Mouse (Mus musculus): ENCODE results near the gene Acsl1.

Gene Acsl1

GRCm38 (mm10) chr8:46470792-46471781, at the start of gene Acsl1:
Acsl1 (plus strand) TSS chr8:46471037.
- peak; percentile 99 for DNase-seq

GRCm38 (mm10) chr8:46421515-46421914, 49.3 kb upstream of the Acsl1 start:
- DNase-seq, result no peak

GRCm38 (mm10) chr8:46427940-46428339, 42.9 kb upstream of the Acsl1 start:
- DNase-seq, result no peak

GRCm38 (mm10) chr8:46429871-46430270, 41.0 kb upstream of the Acsl1 start:
- DNase-seq, result no peak

- no peak for DNase-seq
Observed at GRCm38 (mm10) chr8:46431921-46432320, 38.9 kb upstream of the Acsl1 start.

GRCm38 (mm10) chr8:46432581-46432980, 38.3 kb upstream of the Acsl1 start:
- no peak for DNase-seq

GRCm38 (mm10) chr8:46433656-46434055, 37.2 kb upstream of the Acsl1 start:
- no peak for DNase-seq

GRCm38 (mm10) chr8:46438491-46438890, 32.3 kb upstream of the Acsl1 start:
- DNase-seq, result peak; percentile 81

- peak; percentile 19 for DNase-seq
Observed at GRCm38 (mm10) chr8:46445964-46446915, 24.6 kb upstream of the Acsl1 start.

GRCm38 (mm10) chr8:46447334-46447733, 23.5 kb upstream of the Acsl1 start:
- peak; percentile 91 for DNase-seq

- DNase-seq, result peak; percentile 53
Observed at GRCm38 (mm10) chr8:46448606-46449005, 22.2 kb upstream of the Acsl1 start.

GRCm38 (mm10) chr8:46449063-46449462, 21.8 kb upstream of the Acsl1 start:
- DNase-seq, result no peak

- no peak for DNase-seq
Observed at GRCm38 (mm10) chr8:46449723-46450251, 21.1 kb upstream of the Acsl1 start.

GRCm38 (mm10) chr8:46458215-46458811, 12.5 kb upstream of the Acsl1 start:
- DNase-seq, result no peak

- no peak for DNase-seq
Observed at GRCm38 (mm10) chr8:46468400-46468799, 2.4 kb upstream of the Acsl1 start.

- no peak for DNase-seq
Observed at GRCm38 (mm10) chr8:46469071-46469769, 1.6 kb upstream of the Acsl1 start.

GRCm38 (mm10) chr8:46470091-46470791, 596 bp upstream of the Acsl1 start:
- no peak for DNase-seq

GRCm38 (mm10) chr8:46471926-46472485, 1.2 kb downstream of the Acsl1 start:
- no peak for DNase-seq

GRCm38 (mm10) chr8:46474120-46474519, 3.3 kb downstream of the Acsl1 start:
- DNase-seq, result no peak

- no peak for DNase-seq
Observed at GRCm38 (mm10) chr8:46474634-46475033, 3.8 kb downstream of the Acsl1 start.

- DNase-seq, result no peak
Observed at GRCm38 (mm10) chr8:46475404-46475803, 4.6 kb downstream of the Acsl1 start.

All from kidney, adult 11 months (tissue).